Mouse (Mus musculus) liver, embryonic 14.5 days (tissue): ENCODE data around the gene Pafah1b3.

ENCODE experiments used
- CTCF ChIP-seq: IDR thresholded peaks from 2 replicates; pipeline ENCODE4 v1.5.1; 2016; ENCODE audit warnings: antibody characterized with exemption, low read depth, control low read depth
- EP300 ChIP-seq: IDR thresholded peaks from 2 replicates; pipeline ENCODE4 v1.6.1; 2016; ENCODE audit warnings: antibody characterized with exemption, low read depth

GRCm38 (mm10) chr7:25281734-25282601, 15.8 kb downstream of the Pafah1b3 start:
- TF ChIP-seq CTCF = peak; percentile 27; the same call in 1 of the 2 replicates
- TF ChIP-seq EP300 = no peak
